Mouse (Mus musculus): Measurements from ENCODE around the gene Chrm3. TPM values are rescaled to one million over a fixed set of nuclear protein-coding genes. Genes with fewer than 3 reads are reported as not detected.

The Chrm3 gene
- polyA plus RNA-seq, 1 experiment = not detected

GRCm38 (mm10) chr13:10332762-10333161 is 27.9 kb downstream of the Chrm3 start:
- TF ChIP-seq FLI1 (IDR thresholded peaks at IDR 0.05; ENCODE audit: low read length) (no peak), GATA1 (IDR thresholded peaks at IDR 0.05; ENCODE audit: borderline replicate concordance, low read length) (no peak)
- no peaks in the 10 kb centered on the region for H3K27me3 ChIP-seq (replicated peaks)
- no peaks in the 10 kb centered on the region for H3K36me3 ChIP-seq (replicated peaks; ENCODE audit: low read length)
- H3K4me3 ChIP-seq (replicated peaks) = no peak overlapping the region
- H3K9me3 ChIP-seq = no peaks in the 10 kb centered on the region
- H3K4me1 ChIP-seq = no peaks in the 10 kb centered on the region

- TF ChIP-seq GATA1 (IDR thresholded peaks at IDR 0.05; ENCODE audit: borderline replicate concordance, low read length) = no peak
- no peak for TF ChIP-seq FLI1 (IDR thresholded peaks at IDR 0.05; ENCODE audit: low read length)
- Histone ChIP-seq H3K36me3 (replicated peaks; ENCODE audit: low read length) (no peaks in the 10 kb centered on the region), H3K9me3 (no peaks in the 10 kb centered on the region), H3K4me3 (replicated peaks) (no peak overlapping the region), H3K27me3 (replicated peaks) (no peaks in the 10 kb centered on the region), H3K4me1 (no peaks in the 10 kb centered on the region)
Observed at GRCm38 (mm10) chr13:10309811-10310210, 50.8 kb downstream of the Chrm3 start.

- H3K4me1 ChIP-seq = no peaks in the 10 kb centered on the region
- TF ChIP-seq FLI1 (IDR thresholded peaks at IDR 0.05; ENCODE audit: low read length) = no peak
- TF ChIP-seq GATA1 (IDR thresholded peaks at IDR 0.05; ENCODE audit: borderline replicate concordance, low read length) = no peak
- H3K9me3 ChIP-seq = no peaks in the 10 kb centered on the region
- no peaks in the 10 kb centered on the region for H3K36me3 ChIP-seq (replicated peaks; ENCODE audit: low read length)
- H3K27me3 ChIP-seq (replicated peaks) = no peaks in the 10 kb centered on the region
- no peak overlapping the region for H3K4me3 ChIP-seq (replicated peaks)
Observed at GRCm38 (mm10) chr13:10295160-10295559, 65.5 kb downstream of the Chrm3 start.

GRCm38 (mm10) chr13:10284331-10284730 is 76.3 kb downstream of the Chrm3 start:
- H3K36me3 ChIP-seq (replicated peaks; ENCODE audit: low read length) = no peaks in the 10 kb centered on the region
- no peak overlapping the region for H3K4me3 ChIP-seq (replicated peaks)
- H3K9me3 ChIP-seq = no peaks in the 10 kb centered on the region
- H3K4me1 ChIP-seq = no peaks in the 10 kb centered on the region
- no peaks in the 10 kb centered on the region for H3K27me3 ChIP-seq (replicated peaks)
- no peak for TF ChIP-seq GATA1 (IDR thresholded peaks at IDR 0.05; ENCODE audit: borderline replicate concordance, low read length)
- TF ChIP-seq FLI1 (IDR thresholded peaks at IDR 0.05; ENCODE audit: low read length) = no peak

GRCm38 (mm10) chr13:10274907-10275306 is 85.7 kb downstream of the Chrm3 start:
- Histone ChIP-seq H3K9me3 (no peaks in the 10 kb centered on the region), H3K4me3 (replicated peaks) (no peak overlapping the region), H3K27me3 (replicated peaks) (no peaks in the 10 kb centered on the region), H3K36me3 (replicated peaks; ENCODE audit: low read length) (no peaks in the 10 kb centered on the region), H3K4me1 (no peaks in the 10 kb centered on the region)
- TF ChIP-seq GATA1 (IDR thresholded peaks at IDR 0.05; ENCODE audit: borderline replicate concordance, low read length) = no peak
- no peak for TF ChIP-seq FLI1 (IDR thresholded peaks at IDR 0.05; ENCODE audit: low read length)

GRCm38 (mm10) chr13:10263784-10264183 is 96.9 kb downstream of the Chrm3 start:
- H3K27me3 ChIP-seq (replicated peaks) = no peaks in the 10 kb centered on the region
- H3K4me1 ChIP-seq = no peaks in the 10 kb centered on the region
- H3K4me3 ChIP-seq (replicated peaks) = no peak overlapping the region
- H3K36me3 ChIP-seq (replicated peaks; ENCODE audit: low read length) = no peaks in the 10 kb centered on the region
- TF ChIP-seq GATA1 (IDR thresholded peaks at IDR 0.05; ENCODE audit: borderline replicate concordance, low read length) (no peak), FLI1 (IDR thresholded peaks at IDR 0.05; ENCODE audit: low read length) (no peak)
- no peaks in the 10 kb centered on the region for H3K9me3 ChIP-seq

GRCm38 (mm10) chr13:10253049-10253448 is 107.6 kb downstream of the Chrm3 start:
- peak overlapping the region; percentile 23 for H3K4me3 ChIP-seq (replicated peaks)
- TF ChIP-seq GATA1 (IDR thresholded peaks at IDR 0.05; ENCODE audit: borderline replicate concordance, low read length) (no peak), FLI1 (IDR thresholded peaks at IDR 0.05; ENCODE audit: low read length) (no peak)
- H3K36me3 ChIP-seq (replicated peaks; ENCODE audit: low read length) = no peaks in the 10 kb centered on the region
- H3K4me1 ChIP-seq = peaks cover 6% of the 10 kb centered on the region
- no peaks in the 10 kb centered on the region for H3K27me3 ChIP-seq (replicated peaks)
- no peaks in the 10 kb centered on the region for H3K9me3 ChIP-seq

GRCm38 (mm10) chr13:10251499-10252179 is 109.0 kb downstream of the Chrm3 start:
- H3K27me3 ChIP-seq (replicated peaks) = no peaks in the 10 kb centered on the region
- no peaks in the 10 kb centered on the region for H3K9me3 ChIP-seq
- H3K36me3 ChIP-seq (replicated peaks; ENCODE audit: low read length) = no peaks in the 10 kb centered on the region
- TF ChIP-seq GATA1 (IDR thresholded peaks at IDR 0.05; ENCODE audit: borderline replicate concordance, low read length) (no peak), FLI1 (IDR thresholded peaks at IDR 0.05; ENCODE audit: low read length) (no peak)
- H3K4me1 ChIP-seq = peaks cover 6% of the 10 kb centered on the region
- H3K4me3 ChIP-seq (replicated peaks) = no peak overlapping the region

- H3K4me1 ChIP-seq = peaks cover 4% of the 10 kb centered on the region; the same call in 1 of the 2 replicates
- H3K9me3 ChIP-seq = no peaks in the 10 kb centered on the region
- no peaks in the 10 kb centered on the region for H3K27me3 ChIP-seq (replicated peaks)
- no peak overlapping the region for H3K4me3 ChIP-seq (replicated peaks)
- H3K36me3 ChIP-seq (replicated peaks; ENCODE audit: low read length) = no peaks in the 10 kb centered on the region
- TF ChIP-seq FLI1 (IDR thresholded peaks at IDR 0.05; ENCODE audit: low read length) (no peak), GATA1 (IDR thresholded peaks at IDR 0.05; ENCODE audit: borderline replicate concordance, low read length) (no peak)
Observed at GRCm38 (mm10) chr13:10244243-10244998, 116.2 kb downstream of the Chrm3 start.

- no peaks in the 10 kb centered on the region for H3K9me3 ChIP-seq
- H3K36me3 ChIP-seq (replicated peaks; ENCODE audit: low read length) = no peaks in the 10 kb centered on the region
- H3K27me3 ChIP-seq (replicated peaks) = no peaks in the 10 kb centered on the region
- no peak for TF ChIP-seq GATA1 (IDR thresholded peaks at IDR 0.05; ENCODE audit: borderline replicate concordance, low read length)
- no peak for TF ChIP-seq FLI1 (IDR thresholded peaks at IDR 0.05; ENCODE audit: low read length)
- H3K4me3 ChIP-seq (replicated peaks) = no peak overlapping the region
- H3K4me1 ChIP-seq = peaks cover 4% of the 10 kb centered on the region; the same call in 1 of the 2 replicates
Observed at GRCm38 (mm10) chr13:10240238-10240637, 120.4 kb downstream of the Chrm3 start.
